Mouse (Mus musculus) limb, embryonic 15.5 days (tissue): ENCODE measurements around the gene Lin7a. TPM values are rescaled to one million over a fixed set of nuclear protein-coding genes. Genes with fewer than 3 reads are reported as not detected.

Experiments
- ATAC-seq: fragments of 200-750 bp; cut with Nextera tagmentation; 2 replicates; pipeline ENCODE4 v1.8.0; 2017; ENCODE audit warnings: low read depth, moderate TSS enrichment; ENCODE audit not compliant: insufficient number of reproducible peaks, low FRiP score, low TSS enrichment
- H3K27ac ChIP-seq: fragments of 300-500 bp; sonication (generic); 2 replicates; pipeline ENCODE4 v1.5.1; 2015; ENCODE audit warnings: moderate library complexity, mild to moderate bottlenecking, inconsistent platforms
- H3K27me3 ChIP-seq: fragments of 300-500 bp; sonication (generic); 2 replicates; pipeline ENCODE4 v1.6.1; 2015; ENCODE audit warnings: inconsistent platforms
- H3K36me3 ChIP-seq: fragments of 300-500 bp; sonication (generic); 2 replicates; pipeline ENCODE4 v1.6.1; 2015; ENCODE audit warnings: inconsistent platforms
- H3K4me1 ChIP-seq: fragments of 300-500 bp; sonication (generic); 2 replicates; pipeline ENCODE4 v1.6.1; 2015; ENCODE audit warnings: inconsistent platforms
- H3K4me2 ChIP-seq: fragments of 300-500 bp; sonication (generic); 2 replicates; pipeline ENCODE4 v1.6.1; 2015; ENCODE audit warnings: mild to moderate bottlenecking, inconsistent platforms
- H3K4me3 ChIP-seq: fragments of 300-500 bp; sonication (generic); 2 replicates; pipeline ENCODE4 v1.5.1; 2015; ENCODE audit warnings: mild to moderate bottlenecking, inconsistent platforms
- H3K9ac ChIP-seq: fragments of 300-500 bp; sonication (generic); 2 replicates; pipeline ENCODE4 v1.6.1; 2015; ENCODE audit warnings: inconsistent platforms
- H3K9me3 ChIP-seq: fragments of 300-500 bp; sonication (generic); 2 replicates; pipeline ENCODE4 v1.6.1; 2016; ENCODE audit warnings: inconsistent platforms
- WGBS: fragments of 180-500 bp; shearing (Covaris S2); methylation state at CpG from one replicate; pipeline ENCODE4 v1.1.7; 2015; 5-methylcytosine and 5-hydroxymethylcytosine counted together
- polyA plus RNA-seq: library from polyadenylated mRNA; unstranded; fragments of >200 nt; fragmentation: Nextera tagmentation; extraction: Ambion mirVana; gene quantifications from 2 replicates; pipeline ENCODE4 v1.2.1, GENCODE M21; 2015

Lin7a gene
- polyA plus RNA-seq, 1 experiment from 2014 or later: 4.5 TPM

DNA sequence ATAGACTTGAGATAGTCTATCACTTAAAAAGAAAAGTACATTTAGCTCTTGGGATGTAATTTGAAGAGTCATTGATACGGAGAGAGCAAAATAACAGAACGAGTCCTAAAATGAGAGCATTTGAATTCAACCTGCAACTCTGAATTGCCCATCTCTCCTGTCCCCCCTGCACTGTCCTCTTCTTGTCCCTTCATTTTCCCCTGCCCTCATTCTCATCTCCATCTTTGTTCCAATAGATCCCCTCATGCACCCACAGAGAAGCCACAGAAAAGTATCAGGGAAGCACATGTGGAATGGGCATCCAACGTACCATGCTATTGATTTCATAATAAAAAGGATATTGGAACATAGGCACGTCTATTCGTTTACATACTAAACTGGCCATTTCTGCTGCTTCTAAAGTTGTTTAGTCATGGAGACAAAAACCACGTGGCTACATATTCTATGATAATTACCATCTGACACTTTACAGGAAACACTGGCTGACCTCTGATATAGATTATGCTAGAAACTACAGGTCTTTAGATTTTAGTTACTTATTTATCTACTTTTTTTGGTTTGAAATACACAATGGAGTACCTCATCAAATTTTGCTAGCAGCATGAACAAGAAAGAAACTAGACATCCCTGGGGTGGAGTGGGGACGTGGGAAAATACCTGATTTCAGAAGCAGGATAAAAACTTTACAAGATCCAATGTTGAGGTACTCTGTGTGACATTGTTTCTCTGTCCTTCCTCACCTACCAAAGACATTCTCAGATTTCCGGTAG, 41.2 kb upstream of the Lin7a start:
- Histone ChIP-seq H3K9me3 (no peaks in the 10 kb centered on the region), H3K27ac (no peak overlapping the region), H3K4me2 (no peak overlapping the region), H3K9ac (no peak overlapping the region), H3K4me1 (no peaks in the 10 kb centered on the region), H3K27me3 (no peaks in the 10 kb centered on the region), H3K4me3 (no peak overlapping the region), H3K36me3 (no peaks in the 10 kb centered on the region)
- 76% methylated on average over 8 of the region's 8 CpGs for WGBS
- no peak for ATAC-seq

DNA sequence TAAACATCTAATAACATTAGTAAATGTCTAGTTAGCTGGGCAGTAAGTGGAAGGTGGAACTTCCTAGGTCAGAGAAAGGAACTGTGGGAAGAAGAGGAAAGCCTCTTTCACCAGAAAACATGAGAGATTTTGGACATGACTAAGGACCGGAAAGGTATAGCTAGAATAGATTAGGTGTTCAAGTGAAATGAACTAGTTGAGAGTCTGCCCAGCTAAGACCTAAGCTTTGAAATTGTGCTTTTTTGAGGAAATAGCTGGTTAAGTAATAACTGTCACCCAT, 40.7 kb upstream of the Lin7a start:
- no peak for ATAC-seq
- H3K4me3 ChIP-seq: no peak overlapping the region
- no peaks in the 10 kb centered on the region for H3K27me3 ChIP-seq
- H3K27ac ChIP-seq: no peak overlapping the region
- H3K4me1 ChIP-seq: no peaks in the 10 kb centered on the region
- no peaks in the 10 kb centered on the region for H3K9me3 ChIP-seq
- no peaks in the 10 kb centered on the region for H3K36me3 ChIP-seq
- H3K9ac ChIP-seq: no peak overlapping the region
- H3K4me2 ChIP-seq: no peak overlapping the region
- WGBS: 95% methylated on average over 1 of the region's 1 CpGs

DNA sequence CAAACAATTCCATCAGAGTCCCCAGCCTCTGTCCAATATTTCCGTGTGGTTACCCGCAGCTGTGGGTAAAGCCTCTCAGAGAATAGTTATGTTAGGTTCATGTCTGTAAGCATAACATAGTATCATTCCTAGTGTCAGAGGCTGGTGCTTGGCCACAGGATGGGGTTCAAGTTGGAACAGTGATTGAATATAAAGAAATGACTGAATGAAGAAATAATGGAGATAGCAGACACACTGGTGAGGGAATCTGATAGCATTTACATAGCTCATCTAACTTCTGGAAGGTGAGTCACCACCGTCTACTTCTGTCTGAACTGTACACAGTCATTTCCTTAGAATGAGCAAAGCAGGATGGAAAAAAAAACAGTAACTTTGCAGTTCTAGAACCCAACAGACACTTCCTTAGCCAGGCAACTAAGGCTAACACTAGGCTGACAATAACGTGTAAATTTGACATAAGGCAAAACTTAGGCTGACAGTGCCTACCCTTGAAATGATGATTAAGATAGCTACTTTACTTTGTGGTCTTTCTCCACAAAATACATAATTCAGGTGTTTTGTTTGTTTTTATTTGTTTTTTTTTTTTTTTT, 40.0 kb upstream of the Lin7a start:
- H3K4me1 ChIP-seq: no peaks in the 10 kb centered on the region
- H3K9me3 ChIP-seq: no peaks in the 10 kb centered on the region
- WGBS: 79% methylated on average over 4 of the region's 4 CpGs
- H3K4me2 ChIP-seq: no peak overlapping the region
- no peak for ATAC-seq
- no peak overlapping the region for H3K4me3 ChIP-seq
- H3K27me3 ChIP-seq: no peaks in the 10 kb centered on the region
- H3K36me3 ChIP-seq: no peaks in the 10 kb centered on the region
- H3K27ac ChIP-seq: no peak overlapping the region
- H3K9ac ChIP-seq: no peak overlapping the region

DNA sequence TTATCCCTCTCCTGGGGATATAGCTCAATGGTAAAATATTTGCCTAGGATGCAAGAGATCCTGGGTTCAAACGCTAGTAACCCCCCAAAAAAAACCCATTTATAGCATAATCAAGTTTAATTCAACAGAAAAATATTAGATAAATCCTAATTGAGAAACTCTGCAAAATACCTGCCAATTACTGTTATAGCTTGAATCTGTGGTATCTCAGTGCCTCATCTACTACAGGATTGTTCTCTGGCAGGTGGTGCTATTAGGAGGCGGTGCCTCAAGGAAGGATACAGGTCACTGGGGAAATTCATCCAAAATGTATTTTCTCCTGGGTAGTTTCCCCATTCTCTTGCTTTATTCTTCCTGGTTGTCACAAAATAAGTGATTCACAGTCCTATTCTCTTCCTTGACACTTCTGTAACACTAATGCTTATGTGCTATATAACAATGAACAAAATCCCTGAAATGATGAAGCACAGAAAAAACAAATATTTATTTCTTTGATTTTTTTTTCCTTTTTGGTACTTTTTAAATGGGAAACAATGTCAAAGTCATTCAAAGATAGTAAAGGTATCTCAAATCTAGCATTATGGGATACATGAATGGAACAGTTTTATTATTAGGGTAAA, 38.9 kb upstream of the Lin7a start:
- H3K4me3 ChIP-seq: no peak overlapping the region
- H3K4me1 ChIP-seq: no peaks in the 10 kb centered on the region
- H3K27ac ChIP-seq: no peak overlapping the region
- H3K27me3 ChIP-seq: no peaks in the 10 kb centered on the region
- no peaks in the 10 kb centered on the region for H3K36me3 ChIP-seq
- no peaks in the 10 kb centered on the region for H3K9me3 ChIP-seq
- no peak overlapping the region for H3K4me2 ChIP-seq
- WGBS: 91% methylated on average over 2 of the region's 2 CpGs
- ATAC-seq: no peak
- H3K9ac ChIP-seq: no peak overlapping the region

DNA sequence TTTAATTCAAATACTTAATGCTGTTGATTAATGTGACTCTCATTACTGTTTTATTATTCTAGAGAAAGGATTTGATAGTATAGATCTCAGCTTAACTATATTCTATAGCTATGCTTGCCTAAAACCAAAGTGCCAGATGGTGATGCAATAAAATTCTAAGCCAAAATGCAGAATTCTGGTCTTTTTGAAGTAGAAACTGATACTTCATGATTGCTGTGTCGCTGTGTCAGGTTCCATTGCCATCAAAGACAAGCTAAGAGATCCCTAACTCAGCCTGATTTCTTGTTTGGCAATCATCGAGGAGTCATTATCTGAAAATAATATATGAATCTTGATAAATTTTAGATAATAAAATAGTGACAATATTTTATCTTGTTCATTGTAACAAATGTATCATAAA, 38.3 kb upstream of the Lin7a start:
- no peaks in the 10 kb centered on the region for H3K9me3 ChIP-seq
- no peak overlapping the region for H3K9ac ChIP-seq
- no peak for ATAC-seq
- H3K4me2 ChIP-seq: no peak overlapping the region
- no peaks in the 10 kb centered on the region for H3K36me3 ChIP-seq
- H3K4me1 ChIP-seq: no peaks in the 10 kb centered on the region
- H3K27me3 ChIP-seq: no peaks in the 10 kb centered on the region
- no peak overlapping the region for H3K4me3 ChIP-seq
- WGBS: 70% methylated on average over 2 of the region's 2 CpGs
- H3K27ac ChIP-seq: no peak overlapping the region

DNA sequence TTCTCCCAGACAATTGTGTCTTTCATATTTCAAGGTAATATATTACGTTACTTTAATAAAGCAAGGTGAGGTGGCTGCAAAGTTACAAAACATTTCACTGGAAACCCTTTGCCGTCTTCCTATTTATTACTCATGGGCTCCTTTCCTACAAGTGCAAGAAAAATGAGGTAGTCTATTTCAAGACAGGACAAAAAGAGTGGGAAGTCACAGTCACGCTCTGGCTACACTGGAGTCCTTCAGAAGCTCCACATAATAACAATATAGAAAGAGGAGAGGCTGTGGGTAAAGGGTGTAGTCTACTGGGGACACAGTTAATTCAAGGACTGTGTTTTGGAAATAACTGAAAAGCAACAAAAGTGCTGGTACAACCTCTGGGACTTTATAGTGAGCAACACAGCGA, 37.7 kb upstream of the Lin7a start:
- no peak for ATAC-seq
- WGBS: 86% methylated on average over 4 of the region's 4 CpGs
- Histone ChIP-seq H3K4me3 (no peak overlapping the region), H3K4me2 (no peak overlapping the region), H3K27ac (no peak overlapping the region), H3K9ac (no peak overlapping the region), H3K36me3 (no peaks in the 10 kb centered on the region), H3K4me1 (no peaks in the 10 kb centered on the region), H3K27me3 (no peaks in the 10 kb centered on the region), H3K9me3 (no peaks in the 10 kb centered on the region)

DNA sequence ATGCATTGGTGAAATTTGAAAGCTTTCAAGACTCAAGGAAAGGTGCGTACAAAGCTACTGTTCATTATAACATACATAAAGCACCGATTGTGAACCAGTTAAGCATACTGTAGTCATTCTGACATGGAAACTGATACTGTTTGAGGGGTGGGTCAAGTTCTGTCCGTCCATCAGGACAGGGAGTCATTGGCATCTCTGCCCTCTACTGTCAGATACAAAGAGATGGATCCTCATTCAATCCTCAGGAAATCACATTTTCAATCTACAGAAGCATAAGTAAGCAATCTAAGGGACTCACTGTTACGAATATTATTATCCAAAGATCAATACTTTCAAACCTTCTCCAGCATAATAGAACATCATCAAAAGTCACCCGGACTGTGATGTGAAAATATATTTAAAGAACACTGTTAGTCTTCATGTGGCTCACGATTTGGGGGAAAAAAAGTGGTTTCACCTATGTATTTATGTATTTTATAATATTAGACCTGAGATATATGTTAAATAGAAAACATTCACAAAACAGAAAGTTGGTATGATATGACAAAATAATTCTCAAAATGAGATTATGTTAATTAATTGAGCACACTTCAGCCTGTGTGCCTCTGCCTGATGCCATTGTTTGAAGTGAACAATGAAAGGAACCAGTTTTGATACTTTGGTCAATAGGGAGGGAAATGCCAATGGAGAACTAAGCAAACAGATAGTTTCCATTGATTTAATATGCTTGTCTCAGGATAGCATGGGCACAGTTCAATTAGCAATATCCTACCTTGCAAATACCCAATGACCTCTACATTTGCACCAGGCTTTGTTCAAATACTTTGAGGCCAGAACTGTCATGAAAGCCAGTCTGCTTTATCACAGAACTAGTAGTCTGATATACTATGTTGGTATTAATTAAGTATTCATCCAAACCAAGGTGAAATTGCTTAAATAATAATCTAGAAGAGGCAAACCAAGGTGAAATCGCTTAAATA, 36.8 kb upstream of the Lin7a start:
- ATAC-seq: no peak
- H3K27me3 ChIP-seq: no peaks in the 10 kb centered on the region
- no peak overlapping the region for H3K4me2 ChIP-seq
- no peaks in the 10 kb centered on the region for H3K9me3 ChIP-seq
- H3K9ac ChIP-seq: no peak overlapping the region
- H3K27ac ChIP-seq: no peak overlapping the region
- H3K4me1 ChIP-seq: no peaks in the 10 kb centered on the region
- WGBS: 81% methylated on average over 7 of the region's 7 CpGs
- H3K36me3 ChIP-seq: no peaks in the 10 kb centered on the region
- H3K4me3 ChIP-seq: no peak overlapping the region

DNA sequence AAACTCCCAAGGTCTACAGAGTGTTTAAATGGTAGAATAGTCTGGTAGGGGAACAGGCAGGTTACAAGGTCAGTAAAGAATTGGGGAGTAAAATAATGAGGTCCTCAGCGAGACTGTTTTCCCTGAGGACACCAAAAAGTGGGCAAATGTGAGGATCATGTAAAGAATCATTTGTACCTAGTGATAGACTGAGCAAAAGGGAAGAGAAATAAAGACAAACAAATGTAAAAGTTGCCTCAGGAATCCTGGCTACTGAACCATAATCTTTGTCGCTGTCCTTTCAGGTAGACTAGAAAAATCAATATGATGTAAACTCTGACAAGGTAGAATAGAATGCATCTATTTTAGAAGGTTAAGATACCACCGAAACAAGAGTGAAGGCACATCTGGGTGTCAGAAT, 36.0 kb upstream of the Lin7a start:
- Histone ChIP-seq H3K4me1 (no peaks in the 10 kb centered on the region), H3K9me3 (no peaks in the 10 kb centered on the region), H3K27me3 (no peaks in the 10 kb centered on the region), H3K4me3 (no peak overlapping the region), H3K9ac (no peak overlapping the region), H3K4me2 (no peak overlapping the region), H3K36me3 (no peaks in the 10 kb centered on the region), H3K27ac (no peak overlapping the region)
- no peak for ATAC-seq
- WGBS: 87% methylated on average over 3 of the region's 3 CpGs

DNA sequence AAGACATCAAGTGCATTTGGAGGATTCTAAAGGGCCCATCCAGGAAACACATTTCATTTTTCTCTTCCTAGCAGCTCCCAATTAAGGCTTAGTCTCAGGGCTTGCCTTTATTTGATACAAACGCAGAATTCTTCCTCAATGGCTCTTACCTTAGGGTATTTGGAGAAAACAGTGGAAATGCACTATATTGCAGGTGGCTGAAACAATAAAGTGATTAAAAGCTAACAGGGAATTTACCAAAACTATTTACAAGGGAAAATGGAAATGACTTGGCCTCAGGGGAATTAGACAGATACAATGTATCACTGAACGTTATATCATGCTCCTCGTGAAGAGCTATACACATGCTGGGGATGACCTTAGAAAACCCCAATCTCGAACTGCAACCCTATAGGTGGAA, 35.3 kb upstream of the Lin7a start:
- 66% methylated on average over 4 of the region's 4 CpGs for WGBS
- H3K36me3 ChIP-seq: no peaks in the 10 kb centered on the region
- no peaks in the 10 kb centered on the region for H3K9me3 ChIP-seq

DNA sequence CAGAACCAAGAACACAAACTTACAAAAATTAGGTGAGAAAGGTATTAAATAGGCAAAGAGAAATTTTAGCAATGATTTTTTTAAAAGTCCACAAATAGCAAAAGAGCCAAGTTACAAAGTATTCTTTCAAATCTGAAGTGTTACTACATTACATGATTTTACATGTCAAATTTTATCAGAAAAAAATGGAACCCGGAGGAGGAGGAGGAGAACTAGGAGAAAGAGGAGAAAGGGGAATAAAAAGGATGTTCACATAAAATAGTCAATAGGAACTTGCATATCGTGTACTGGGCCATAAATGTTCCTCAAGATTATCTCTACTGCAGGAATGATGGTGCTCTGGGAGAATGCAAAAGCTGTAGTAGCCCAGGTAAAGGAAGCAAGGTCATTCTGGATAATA, 34.4 kb upstream of the Lin7a start:
- Histone ChIP-seq H3K4me1 (no peaks in the 10 kb centered on the region), H3K9ac (no peak overlapping the region), H3K4me2 (no peak overlapping the region), H3K27me3 (no peaks in the 10 kb centered on the region), H3K27ac (no peak overlapping the region), H3K36me3 (no peaks in the 10 kb centered on the region), H3K4me3 (no peak overlapping the region), H3K9me3 (no peaks in the 10 kb centered on the region)
- 77% methylated on average over 2 of the region's 2 CpGs for WGBS
- no peak for ATAC-seq

More for the DNA sequence above, 35.3 kb upstream of the Lin7a start:
- Histone ChIP-seq H3K4me2 (no peak overlapping the region), H3K27me3 (no peaks in the 10 kb centered on the region), H3K4me3 (no peak overlapping the region), H3K4me1 (no peaks in the 10 kb centered on the region), H3K9ac (no peak overlapping the region), H3K27ac (no peak overlapping the region)
- ATAC-seq: no peak

DNA sequence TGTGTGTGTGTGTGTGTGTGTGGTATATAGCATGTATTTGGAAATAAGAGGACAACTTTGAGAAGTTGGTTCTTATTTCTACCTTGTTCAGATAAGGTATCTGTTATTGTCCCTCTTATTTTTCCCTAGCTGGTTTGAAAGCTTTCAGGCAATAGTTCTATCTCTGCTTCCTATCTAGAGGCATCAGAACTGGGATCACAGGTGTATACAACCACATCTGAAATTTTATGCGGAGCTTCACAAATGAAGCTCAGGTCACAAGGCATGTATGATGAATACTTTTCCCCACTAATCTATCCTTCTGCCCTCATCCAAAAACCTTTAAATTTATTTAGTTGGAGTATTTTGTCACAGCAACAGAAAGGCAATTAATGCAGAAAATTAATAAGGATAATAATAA, 33.8 kb upstream of the Lin7a start:
- Histone ChIP-seq H3K36me3 (no peaks in the 10 kb centered on the region), H3K4me2 (no peak overlapping the region), H3K9ac (no peak overlapping the region), H3K27ac (no peak overlapping the region), H3K4me1 (no peaks in the 10 kb centered on the region), H3K27me3 (no peaks in the 10 kb centered on the region), H3K4me3 (no peak overlapping the region), H3K9me3 (no peaks in the 10 kb centered on the region)
- 96% methylated on average over 1 of the region's 1 CpGs for WGBS
- ATAC-seq: no peak
